Mouse (Mus musculus) testis, adult 2 months (tissue): Measurements from ENCODE around the gene Abat. TPM values are rescaled to one million over a fixed set of nuclear protein-coding genes. Genes with fewer than 3 reads are reported as not detected.

Experiments used
- H3K27ac ChIP-seq: fragments of 200-500 bp; 2 replicates; pipeline ENCODE4 v1.5.1; 2012; ENCODE audit warnings: low read depth, low read length; ENCODE audit not compliant: control insufficient read depth, insufficient read depth
- H3K27me3 ChIP-seq: fragments of 200-500 bp; 2 replicates; pipeline ENCODE4 v1.6.1; 2012; ENCODE audit warnings: mild to moderate bottlenecking, low read length, moderate library complexity; ENCODE audit not compliant: control insufficient read depth, insufficient read depth
- H3K36me3 ChIP-seq: fragments of 200-500 bp; 2 replicates; pipeline ENCODE4 v1.6.1; 2012; ENCODE audit warnings: mild to moderate bottlenecking, low read length; ENCODE audit not compliant: control insufficient read depth, insufficient read depth
- H3K4me1 ChIP-seq: fragments of 200-500 bp; 2 replicates; pipeline ENCODE4 v1.6.1; 2012; ENCODE audit warnings: low read length; ENCODE audit not compliant: control insufficient read depth, insufficient read depth
- H3K4me3 ChIP-seq: fragments of 200-500 bp; 2 replicates; pipeline ENCODE4 v1.5.1; 2012; ENCODE audit warnings: low read depth, mild to moderate bottlenecking, low read length, moderate library complexity, mixed read lengths; ENCODE audit not compliant: control insufficient read depth
- CTCF ChIP-seq: fragments of 200-500 bp; IDR thresholded peaks from 2 replicates; pipeline ENCODE4 v1.5.1; 2012; ENCODE audit warnings: low read depth, mild to moderate bottlenecking, inconsistent platforms, low read length, moderate library complexity; ENCODE audit not compliant: control insufficient read depth, insufficient read depth, insufficient replicate concordance
- POLR2A ChIP-seq: fragments of 200-500 bp; IDR thresholded peaks from 2 replicates; pipeline ENCODE4 v1.6.1; 2012; ENCODE audit warnings: low read depth, mild to moderate bottlenecking, inconsistent platforms, low read length, moderate library complexity; ENCODE audit not compliant: control insufficient read depth
- polyA plus RNA-seq: library from polyadenylated mRNA; depleted of rRNA; stranded (reverse); fragments of >200 nt; gene quantifications from 2 replicates; pipeline ENCODE4 v1.2.3, GENCODE M21; 2012

Abat gene
- polyA plus RNA-seq, 1 experiment, result 21.2 TPM

- no peaks in the 10 kb centered on the region; the same call in 1 of the 2 replicates for H3K4me1 ChIP-seq
Observed at GRCm38 (mm10) chr16:8576111-8576510, 62.9 kb downstream of the Abat start.

DNA sequence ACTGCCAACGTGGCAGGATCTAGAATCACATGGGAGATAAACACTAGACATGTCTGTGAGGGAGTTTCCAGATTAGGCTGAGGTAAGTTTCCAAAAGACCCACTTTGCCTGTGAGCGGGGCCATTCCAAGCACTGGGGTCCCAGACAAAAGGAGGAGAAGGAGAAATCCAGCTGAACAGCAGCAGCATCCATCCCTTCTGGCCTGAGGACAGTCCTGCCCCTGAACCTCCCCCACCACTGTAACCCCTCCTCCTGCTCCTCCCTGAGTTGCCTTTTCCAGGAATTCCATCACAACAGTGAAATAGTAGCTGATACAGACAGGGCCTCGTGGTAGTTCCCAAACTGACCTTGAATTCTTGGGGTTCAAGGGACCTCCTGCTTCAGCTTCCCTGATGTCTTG is 63.7 kb downstream of the Abat start:
- no peak for TF ChIP-seq CTCF
- TF ChIP-seq POLR2A, result no peak
- H3K27me3 ChIP-seq, result no peaks in the 10 kb centered on the region
- H3K27ac ChIP-seq, result no peak overlapping the region
- H3K4me1 ChIP-seq, result no peaks in the 10 kb centered on the region; the same call in 1 of the 2 replicates
- no peak overlapping the region for H3K4me3 ChIP-seq
- no peaks in the 10 kb centered on the region for H3K36me3 ChIP-seq

More at GRCm38 (mm10) chr16:8576111-8576510, 62.9 kb downstream of the Abat start:
- H3K27ac ChIP-seq, result no peak overlapping the region
- no peaks in the 10 kb centered on the region for H3K36me3 ChIP-seq
- no peak overlapping the region for H3K4me3 ChIP-seq
- TF ChIP-seq CTCF, result no peak
- TF ChIP-seq POLR2A, result no peak
- H3K27me3 ChIP-seq, result no peaks in the 10 kb centered on the region

DNA sequence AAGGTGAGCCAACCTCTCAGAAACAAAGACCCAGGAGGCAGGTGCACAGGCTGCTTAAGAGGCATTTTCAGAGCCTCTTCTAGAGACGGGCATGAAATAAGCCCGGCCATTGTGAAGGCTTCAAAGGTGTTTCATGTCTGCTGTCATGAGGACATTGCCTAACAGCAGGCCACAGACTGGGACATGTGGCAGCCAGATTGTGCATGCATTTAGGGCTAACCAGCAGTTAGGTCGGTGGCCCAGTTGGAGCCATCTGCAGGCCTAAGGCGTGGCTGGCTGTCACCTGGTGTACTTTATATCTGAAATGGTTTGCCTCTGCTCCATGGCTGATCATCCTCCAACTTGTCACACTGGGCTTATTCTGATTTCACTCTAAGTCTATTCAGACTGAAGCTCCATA is 65.1 kb downstream of the Abat start:
- no peaks in the 10 kb centered on the region; the same call in 1 of the 2 replicates for H3K4me1 ChIP-seq
- H3K27me3 ChIP-seq, result no peaks in the 10 kb centered on the region
- H3K4me3 ChIP-seq, result no peak overlapping the region
- no peak overlapping the region for H3K27ac ChIP-seq
- TF ChIP-seq POLR2A (no peak), CTCF (no peak)
- H3K36me3 ChIP-seq, result no peaks in the 10 kb centered on the region

DNA sequence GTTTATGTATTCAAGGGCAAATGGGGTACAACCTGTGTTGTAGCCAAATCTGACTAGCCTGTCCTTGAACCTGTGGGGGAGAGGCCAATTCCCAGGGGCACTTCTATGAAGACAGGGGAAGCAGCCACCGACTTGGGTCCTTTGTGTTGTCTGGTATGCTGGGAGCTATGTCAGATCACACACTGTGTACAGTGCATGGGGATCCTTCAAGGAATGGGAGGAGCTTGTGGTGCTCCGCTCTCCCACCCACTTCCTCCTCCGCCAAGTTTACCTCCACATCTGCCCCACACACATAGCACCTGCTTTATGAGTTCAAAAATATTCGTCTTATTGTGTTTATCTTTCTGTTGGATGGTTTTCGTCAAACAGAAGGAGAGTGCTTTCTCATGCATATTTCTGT is 66.3 kb downstream of the Abat start:
- no peak overlapping the region for H3K27ac ChIP-seq

GRCm38 (mm10) chr16:8581661-8582239 is 68.5 kb downstream of the Abat start:
- H3K4me3 ChIP-seq, result no peak overlapping the region
- TF ChIP-seq CTCF, result no peak
- no peak for TF ChIP-seq POLR2A
- H3K36me3 ChIP-seq, result no peaks in the 10 kb centered on the region
- H3K4me1 ChIP-seq, result no peaks in the 10 kb centered on the region; the same call in 1 of the 2 replicates
- H3K27ac ChIP-seq, result no peak overlapping the region
- no peaks in the 10 kb centered on the region for H3K27me3 ChIP-seq

More for the DNA sequence above, 66.3 kb downstream of the Abat start:
- Histone ChIP-seq H3K4me1 (no peaks in the 10 kb centered on the region; the same call in 1 of the 2 replicates), H3K4me3 (no peak overlapping the region), H3K27me3 (no peaks in the 10 kb centered on the region), H3K36me3 (no peaks in the 10 kb centered on the region)
- no peak for TF ChIP-seq CTCF
- TF ChIP-seq POLR2A, result no peak

DNA sequence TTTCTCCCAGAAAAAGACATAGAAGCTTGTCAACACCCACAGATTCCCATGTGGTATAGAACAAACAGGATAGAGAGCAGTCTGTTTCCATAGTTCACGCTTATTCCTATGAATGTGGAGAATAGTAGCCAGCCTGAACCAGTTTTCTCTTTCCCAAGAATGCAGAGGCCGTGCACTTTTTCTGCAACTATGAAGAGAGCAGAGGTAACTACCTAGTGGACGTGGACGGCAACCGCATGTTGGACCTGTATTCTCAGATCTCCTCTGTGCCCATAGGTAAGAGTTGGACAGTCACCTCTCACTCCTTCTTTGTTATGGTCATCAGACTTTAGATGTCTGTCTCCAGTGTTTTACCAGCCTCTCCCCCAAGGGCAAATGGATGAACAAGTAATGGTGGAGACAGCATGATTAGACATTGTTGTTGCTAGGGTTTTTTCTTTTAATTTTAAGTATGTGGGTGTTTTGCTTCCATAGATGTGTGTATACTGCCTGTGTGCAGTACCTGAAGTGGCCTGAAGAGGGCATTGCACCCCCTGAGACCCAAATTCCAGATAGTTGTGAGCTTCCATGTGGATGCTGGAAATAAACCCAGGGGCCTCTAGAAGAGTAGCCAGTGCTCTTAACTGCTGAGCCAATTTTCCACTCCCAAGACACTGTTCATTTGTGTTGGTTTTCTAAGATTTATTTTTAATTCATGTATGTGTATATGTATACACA is 69.5 kb downstream of the Abat start:
- H3K27me3 ChIP-seq, result no peaks in the 10 kb centered on the region
- no peak overlapping the region for H3K27ac ChIP-seq
- no peaks in the 10 kb centered on the region; the same call in 1 of the 2 replicates for H3K4me1 ChIP-seq
- H3K4me3 ChIP-seq, result no peak overlapping the region
- H3K36me3 ChIP-seq, result no peaks in the 10 kb centered on the region
- TF ChIP-seq POLR2A, result no peak
- TF ChIP-seq CTCF, result peak; percentile 39; the same call in 1 of the 2 replicates

GRCm38 (mm10) chr16:8584248-8584647 is 71.0 kb downstream of the Abat start:
- Histone ChIP-seq H3K36me3 (no peaks in the 10 kb centered on the region), H3K4me3 (no peak overlapping the region), H3K4me1 (no peaks in the 10 kb centered on the region; the same call in 1 of the 2 replicates), H3K27me3 (no peaks in the 10 kb centered on the region), H3K27ac (0 out of 2 replicates have a peak overlapping the region, but pooled peaks have one; percentile 33)
- TF ChIP-seq CTCF, result no peak
- no peak for TF ChIP-seq POLR2A
